Mouse (Mus musculus): ENCODE results near the gene Hace1. TPM values are rescaled to one million over a fixed set of nuclear protein-coding genes. Genes with fewer than 3 reads are reported as not detected.

Hace1 gene
- polyA plus RNA-seq, 2 experiments: 32.8 to 46.3 TPM

- DNase-seq (ENCODE audit: low read depth in 3 of 3, low spot score in 3 of 3) (peak; percentile 62 to 69 (median 64)), ATAC-seq (ENCODE audit: insufficient read depth) (peak; percentile 70)
- H3K27ac ChIP-seq: peak overlapping the region; percentile 96
- H3K27me3 ChIP-seq (ENCODE audit: control insufficient read depth, insufficient read depth, low read length): no peaks in the 10 kb centered on the region
- peak overlapping the region; percentile 69 for H3K9ac ChIP-seq (replicated peaks)
- no peaks in the 10 kb centered on the region for H3K9me3 ChIP-seq (ENCODE audit: control insufficient read depth, low read length)
- H3K36me3 ChIP-seq (replicated peaks; ENCODE audit: control insufficient read depth, insufficient read depth, low read depth): peaks cover 3% of the 10 kb centered on the region
- peak overlapping the region; percentile 74 for H3K4me2 ChIP-seq (ENCODE audit: low read depth)
- peak overlapping the region; percentile 4 to 18; a peak in 1 of 4 replicates for H3K4me3 ChIP-seq (ENCODE audit: insufficient read depth in 1 of 2, low read depth in 2 of 2, low read length in 2 of 2)
- peaks cover 34 to 38% of the 10 kb centered on the region in 2 experiments for H3K4me1 ChIP-seq (replicated peaks; ENCODE audit: control insufficient read depth in 2 of 2, insufficient read depth in 2 of 2, low read length in 1 of 2)
- TF ChIP-seq EP300 (IDR thresholded peaks at IDR 0.05; ENCODE audit: low read depth) (peak; percentile 67), CTCF (IDR thresholded peaks at IDR 0.05; ENCODE audit: low read depth) (no peak)
- WGBS (ENCODE audit: insufficient replicate concordance): 6% methylated on average over 1 of the region's 1 CpGs
These were observed 5.7 kb downstream of the Hace1 start for GRCm38 (mm10) chr10:45583310-45583709.

- Histone ChIP-seq H3K9me3 (ENCODE audit: control insufficient read depth, low read length) (no peaks in the 10 kb centered on the region), H3K27ac (peak overlapping the region; percentile 96), H3K4me3 (ENCODE audit: insufficient read depth in 1 of 2, low read depth in 2 of 2, low read length in 2 of 2) (peak overlapping the region; percentile 23 to 27; a peak in 3 of 4 replicates), H3K9ac (replicated peaks) (peak overlapping the region; percentile 69), H3K4me1 (replicated peaks; ENCODE audit: control insufficient read depth in 2 of 2, insufficient read depth in 2 of 2, low read length in 1 of 2) (peaks cover 34 to 40% of the 10 kb centered on the region in 2 experiments), H3K4me2 (ENCODE audit: low read depth) (peak overlapping the region; percentile 74), H3K36me3 (replicated peaks; ENCODE audit: control insufficient read depth, insufficient read depth, low read depth) (peaks cover 5% of the 10 kb centered on the region), H3K27me3 (ENCODE audit: control insufficient read depth, insufficient read depth, low read length) (no peaks in the 10 kb centered on the region)
- 16% methylated on average over 6 of the region's 6 CpGs for WGBS (ENCODE audit: insufficient replicate concordance)
- DNase-seq (ENCODE audit: low read depth in 3 of 3, low spot score in 3 of 3): peak in 1 of 3 experiments; percentile 51
- peak; percentile 70 for ATAC-seq (ENCODE audit: insufficient read depth)
- TF ChIP-seq CTCF (IDR thresholded peaks at IDR 0.05; ENCODE audit: low read depth): no peak
- TF ChIP-seq EP300 (IDR thresholded peaks at IDR 0.05; ENCODE audit: low read depth): no peak
These were observed 6.2 kb downstream of the Hace1 start for GRCm38 (mm10) chr10:45583829-45584228.

- Histone ChIP-seq H3K9me3 (ENCODE audit: control insufficient read depth, low read length) (no peaks in the 10 kb centered on the region), H3K27me3 (ENCODE audit: control insufficient read depth, insufficient read depth, low read length) (no peaks in the 10 kb centered on the region), H3K4me2 (ENCODE audit: low read depth) (peak overlapping the region; percentile 74), H3K4me3 (ENCODE audit: insufficient read depth in 1 of 2, low read depth in 2 of 2, low read length in 2 of 2) (peak overlapping the region; percentile 39 to 42; a peak in 3 of 4 replicates), H3K27ac (peak overlapping the region; percentile 96), H3K4me1 (replicated peaks; ENCODE audit: control insufficient read depth in 2 of 2, insufficient read depth in 2 of 2, low read length in 1 of 2) (peaks cover 34 to 40% of the 10 kb centered on the region in 2 experiments), H3K9ac (replicated peaks) (peak overlapping the region; percentile 79), H3K36me3 (replicated peaks; ENCODE audit: control insufficient read depth, insufficient read depth, low read depth) (peaks cover 5% of the 10 kb centered on the region)
- TF ChIP-seq EP300 (IDR thresholded peaks at IDR 0.05; ENCODE audit: low read depth) (peak; percentile 99), CTCF (IDR thresholded peaks at IDR 0.05; ENCODE audit: low read depth) (no peak)
- ATAC-seq (ENCODE audit: insufficient read depth) (peak; percentile 99), DNase-seq (ENCODE audit: low read depth in 3 of 3, low spot score in 3 of 3) (peak; percentile 91 to 94 (median 93))
- 12% methylated on average over 12 of the region's 12 CpGs for WGBS (ENCODE audit: insufficient replicate concordance)
These were observed 6.9 kb downstream of the Hace1 start for GRCm38 (mm10) chr10:45584311-45585102.

- H3K9me3 ChIP-seq (ENCODE audit: control insufficient read depth, low read length): no peaks in the 10 kb centered on the region
- no peak overlapping the region for H3K4me2 ChIP-seq (ENCODE audit: low read depth)
- no peak overlapping the region for H3K4me3 ChIP-seq (ENCODE audit: insufficient read depth in 1 of 2, low read depth in 2 of 2, low read length in 2 of 2)
- peaks cover 15% of the 10 kb centered on the region for H3K36me3 ChIP-seq (replicated peaks; ENCODE audit: control insufficient read depth, insufficient read depth, low read depth)
- ATAC-seq (ENCODE audit: insufficient read depth): no peak
- WGBS (ENCODE audit: insufficient replicate concordance): 88% methylated on average over 3 of the region's 3 CpGs
- no peak overlapping the region for H3K27ac ChIP-seq
- H3K9ac ChIP-seq (replicated peaks): no peak overlapping the region
- DNase-seq (ENCODE audit: low read depth in 3 of 3, low spot score in 3 of 3): no peak
- TF ChIP-seq EP300 (IDR thresholded peaks at IDR 0.05; ENCODE audit: low read depth) (no peak), CTCF (IDR thresholded peaks at IDR 0.05; ENCODE audit: low read depth) (no peak)
- peaks cover 0 to 3% of the 10 kb centered on the region in 2 experiments; a peak in 1 of 4 replicates for H3K4me1 ChIP-seq (replicated peaks; ENCODE audit: control insufficient read depth in 2 of 2, insufficient read depth in 2 of 2, low read length in 1 of 2)
- H3K27me3 ChIP-seq (ENCODE audit: control insufficient read depth, insufficient read depth, low read length): no peaks in the 10 kb centered on the region
These were observed 28.2 kb downstream of the Hace1 start for GRCm38 (mm10) chr10:45605853-45606252.

- ATAC-seq (ENCODE audit: insufficient read depth) (no peak), DNase-seq (ENCODE audit: low read depth in 3 of 3, low spot score in 3 of 3) (no peak)
- H3K27ac ChIP-seq: no peak overlapping the region
- H3K4me1 ChIP-seq (replicated peaks; ENCODE audit: control insufficient read depth in 2 of 2, insufficient read depth in 2 of 2, low read length in 1 of 2): no peaks in the 10 kb centered on the region
- H3K27me3 ChIP-seq (ENCODE audit: control insufficient read depth, insufficient read depth, low read length): no peaks in the 10 kb centered on the region
- no peak overlapping the region for H3K9ac ChIP-seq (replicated peaks)
- no peaks in the 10 kb centered on the region for H3K9me3 ChIP-seq (ENCODE audit: control insufficient read depth, low read length)
- no peak for TF ChIP-seq EP300 (IDR thresholded peaks at IDR 0.05; ENCODE audit: low read depth)
- no peak for TF ChIP-seq CTCF (IDR thresholded peaks at IDR 0.05; ENCODE audit: low read depth)
- H3K36me3 ChIP-seq (replicated peaks; ENCODE audit: control insufficient read depth, insufficient read depth, low read depth): peaks cover 22% of the 10 kb centered on the region
- 96% methylated on average over 1 of the region's 1 CpGs for WGBS (ENCODE audit: insufficient replicate concordance)
- H3K4me3 ChIP-seq (ENCODE audit: insufficient read depth in 1 of 2, low read depth in 2 of 2, low read length in 2 of 2): no peak overlapping the region
- H3K4me2 ChIP-seq (ENCODE audit: low read depth): no peak overlapping the region
These were observed 33.1 kb downstream of the Hace1 start for GRCm38 (mm10) chr10:45610727-45611126.
